8 mouse cellular contexts compared by ENCODE assay signal in the genomic region with DNA sequence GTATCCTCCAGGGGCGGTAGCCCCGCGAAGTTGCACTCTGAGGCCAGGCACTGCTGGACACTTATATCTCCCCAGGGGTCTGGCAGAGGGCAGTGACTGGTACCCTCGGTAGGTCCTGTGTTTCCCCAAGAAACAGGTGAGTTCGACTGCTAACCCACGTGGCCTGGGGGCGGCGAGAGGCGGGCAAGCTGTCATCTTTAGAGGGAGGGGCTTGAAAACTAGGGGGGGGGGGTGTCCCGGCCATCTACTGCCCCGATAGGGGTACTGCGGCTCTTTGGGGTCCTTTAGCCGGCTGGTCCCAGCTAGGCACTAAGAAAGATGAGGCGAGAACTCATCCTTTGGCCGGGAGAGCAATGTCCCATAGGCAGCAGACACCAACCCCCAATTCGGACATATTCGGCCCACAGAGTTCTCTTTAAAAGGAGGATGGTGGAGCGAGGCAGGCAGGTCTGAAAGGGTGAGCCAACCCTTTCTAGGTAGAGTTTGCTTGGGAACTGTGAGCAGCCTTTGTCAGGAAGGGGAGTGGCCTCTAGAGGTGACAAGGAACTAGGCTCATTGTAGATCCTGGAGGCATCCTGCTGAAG. TPM values are rescaled to one million over a fixed set of nuclear protein-coding genes. Genes with fewer than 3 reads are reported as not detected.
DNase-seq lines count a peak whose midpoint lies in the region; ATAC-seq and TF ChIP-seq lines count a peak whose summit lies in the region.

No protein-coding gene starts in this region.

- no peaks in the 10 kb centered on the region for H3K9me3 ChIP-seq in embryonic facial prominence, embryonic 15.5 days (replicated peaks)
- H3K9me3 ChIP-seq in liver, postnatal 0 days (ENCODE audit: low read length): no peaks in the 10 kb centered on the region
- no peaks in the 10 kb centered on the region for H3K9me3 ChIP-seq in stomach, postnatal 0 days (ENCODE audit: control insufficient read depth, low read length)

- under 1% methylated on average over 18 of the region's 18 CpGs for WGBS in embryonic facial prominence, embryonic 15.5 days
- 1% methylated on average over 18 of the region's 18 CpGs for WGBS in liver, postnatal 0 days (ENCODE audit: insufficient replicate concordance)
- WGBS in stomach, postnatal 0 days: under 1% methylated on average over 18 of the region's 18 CpGs

- H3K36me3 ChIP-seq in embryonic facial prominence, embryonic 15.5 days: no peaks in the 10 kb centered on the region
- no peaks in the 10 kb centered on the region for H3K36me3 ChIP-seq in liver, postnatal 0 days (replicated peaks; ENCODE audit: insufficient read depth, low read length)
- H3K36me3 ChIP-seq in stomach, postnatal 0 days (ENCODE audit: control insufficient read depth, insufficient read depth, low read length): no peaks in the 10 kb centered on the region

- peak; percentile 72 for ATAC-seq in embryonic facial prominence, embryonic 15.5 days (ENCODE audit: insufficient number of reproducible peaks, low FRiP score, low TSS enrichment, low read depth)
- peak; percentile 47 for ATAC-seq in inflammation-experienced regulatory T-cells, adult 6 months
- ATAC-seq in liver, postnatal 0 days: peak; percentile 76
- ATAC-seq in stomach, postnatal 0 days (ENCODE audit: low FRiP score, low TSS enrichment): peak; percentile 63

- peak overlapping the region; percentile 77 for H3K27ac ChIP-seq in embryonic facial prominence, embryonic 15.5 days (replicated peaks)
- H3K27ac ChIP-seq in liver, postnatal 0 days (ENCODE audit: low read depth): peak overlapping the region; percentile 92
- peak overlapping the region; percentile 87 for H3K27ac ChIP-seq in stomach, postnatal 0 days (replicated peaks)

- H3K9ac ChIP-seq in embryonic facial prominence, embryonic 15.5 days: peak overlapping the region; percentile 82
- peak overlapping the region; percentile 88 for H3K9ac ChIP-seq in liver, postnatal 0 days (replicated peaks)
- peak overlapping the region; percentile 76 for H3K9ac ChIP-seq in stomach, postnatal 0 days (ENCODE audit: low read length)

- H3K4me1 ChIP-seq in embryonic facial prominence, embryonic 15.5 days: peaks cover 21% of the 10 kb centered on the region
- peaks cover 7% of the 10 kb centered on the region for H3K4me1 ChIP-seq in liver, postnatal 0 days (ENCODE audit: insufficient read depth)
- H3K4me1 ChIP-seq in stomach, postnatal 0 days (replicated peaks; ENCODE audit: control insufficient read depth, insufficient read depth): peaks cover 4% of the 10 kb centered on the region; the same call in 1 of the 2 replicates

- H3K4me3 ChIP-seq in embryonic facial prominence, embryonic 15.5 days (replicated peaks): peak overlapping the region; percentile 82
- H3K4me3 ChIP-seq in liver, postnatal 0 days (ENCODE audit: low read depth, low read length): peak overlapping the region; percentile 90
- peak overlapping the region; percentile 75 for H3K4me3 ChIP-seq in stomach, postnatal 0 days (ENCODE audit: low read depth, low read length)

- DNase-seq in retina, embryonic 14.5 days (ENCODE audit: low spot score): peak; percentile 57
- no peak for DNase-seq in retina, postnatal 1 day
- peak; percentile 46 for DNase-seq in T-cell, adult 2 months (ENCODE audit: low spot score)
- peak; percentile 30 for DNase-seq in liver, postnatal 0 days
- peak; percentile 67 for DNase-seq in stomach, postnatal 0 days (ENCODE audit: low spot score)
- DNase-seq in gastrocnemius, postnatal 4 days (ENCODE audit: low spot score in 2 of 2): no peak

- TF ChIP-seq CTCF in liver, postnatal 0 days (IDR thresholded peaks at IDR 0.05; ENCODE audit: low read depth): 0 out of 2 replicates have a peak, but pooled peaks have one; percentile 0
- peak; percentile 16; the same call in 1 of the 2 replicates for TF ChIP-seq CTCF in stomach, postnatal 0 days (IDR thresholded peaks at IDR 0.05; ENCODE audit: low read depth)

- H3K4me2 ChIP-seq in embryonic facial prominence, embryonic 15.5 days (replicated peaks): peak overlapping the region; percentile 78
- H3K4me2 ChIP-seq in liver, postnatal 0 days (ENCODE audit: low read depth, low read length): peak overlapping the region; percentile 97
- peak overlapping the region; percentile 78 for H3K4me2 ChIP-seq in stomach, postnatal 0 days (replicated peaks; ENCODE audit: low read depth)

- 0 out of 2 replicates have a peak, but pooled peaks cover 6% of the 10 kb centered on the region for H3K27me3 ChIP-seq in embryonic facial prominence, embryonic 15.5 days
- H3K27me3 ChIP-seq in liver, postnatal 0 days (ENCODE audit: insufficient read depth, low read length): no peaks in the 10 kb centered on the region
- no peaks in the 10 kb centered on the region for H3K27me3 ChIP-seq in stomach, postnatal 0 days (ENCODE audit: control insufficient read depth, insufficient read depth, low read length)

- TF ChIP-seq EP300 in liver, postnatal 0 days (IDR thresholded peaks at IDR 0.05; ENCODE audit: low read depth): no peak
- no peak for TF ChIP-seq EP300 in stomach, postnatal 0 days (optimal IDR thresholded peaks at IDR 0.05)

RNA-seq across cellular contexts. Expression of a gene that starts 0.4 kb away (rescaled TPM):
- polyA plus RNA-seq in embryonic facial prominence, embryonic 15.5 days (2015; fragmentation: Nextera tagmentation; extraction: Ambion mirVana): 17.2 and 18.2 TPM in 2 replicates
- 10 to 100 TPM; 10.2 to 11.9 (median 10.6) TPM for polyA plus RNA-seq in inflammation-experienced regulatory T-cells, adult 6 months (2017; shearing (Covaris generic))
- polyA plus RNA-seq in liver, postnatal 0 days (2015; fragmentation: Nextera tagmentation; extraction: Ambion mirVana): 5.3 and 5.8 TPM in 2 replicates
- polyA plus RNA-seq in stomach, postnatal 0 days (2015; fragmentation: Nextera tagmentation; extraction: Ambion mirVana): 22.9 and 23.6 TPM in 2 replicates
- total RNA-seq in gastrocnemius, postnatal 4 days (2021): 1 to 10 TPM; 5.3 to 6.2 TPM

RNA-seq across cellular contexts. Expression of a gene that starts 15.3 kb away (rescaled TPM):
- polyA plus RNA-seq in embryonic facial prominence, embryonic 15.5 days (2015; fragmentation: Nextera tagmentation; extraction: Ambion mirVana): 75.7 and 77.6 TPM in 2 replicates
- 100 to 1,000 TPM in 2 of 3 experiments, 10 to 100 TPM in 1; 74.5 to 126 (median 101) TPM for polyA plus RNA-seq in inflammation-experienced regulatory T-cells, adult 6 months (2017; shearing (Covaris generic))
- 14.3 and 17.0 TPM in 2 replicates for polyA plus RNA-seq in liver, postnatal 0 days (2015; fragmentation: Nextera tagmentation; extraction: Ambion mirVana)
- 25.3 and 25.6 TPM in 2 replicates for polyA plus RNA-seq in stomach, postnatal 0 days (2015; fragmentation: Nextera tagmentation; extraction: Ambion mirVana)
- total RNA-seq in gastrocnemius, postnatal 4 days (2021): 10 to 100 TPM; 40.7 to 47.3 TPM

RNA-seq across cellular contexts. Expression of a gene that starts 18.3 kb away (rescaled TPM):
- 7.4 and 7.7 TPM in 2 replicates for polyA plus RNA-seq in embryonic facial prominence, embryonic 15.5 days (2015; fragmentation: Nextera tagmentation; extraction: Ambion mirVana)
- polyA plus RNA-seq in inflammation-experienced regulatory T-cells, adult 6 months (2017; shearing (Covaris generic)): under 1 TPM in 1 of 3 experiments, not detected in 2; 0.07 TPM
- polyA plus RNA-seq in liver, postnatal 0 days (2015; fragmentation: Nextera tagmentation; extraction: Ambion mirVana): 0.37 and 0.38 TPM in 2 replicates
- 10.4 and 10.6 TPM in 2 replicates for polyA plus RNA-seq in stomach, postnatal 0 days (2015; fragmentation: Nextera tagmentation; extraction: Ambion mirVana)
- 1 to 10 TPM; 5.3 to 5.4 TPM for total RNA-seq in gastrocnemius, postnatal 4 days (2021)

RNA-seq across cellular contexts. Expression of a gene that starts 39.9 kb away (rescaled TPM):
- not detected in 2 replicates for polyA plus RNA-seq in embryonic facial prominence, embryonic 15.5 days (2015; fragmentation: Nextera tagmentation; extraction: Ambion mirVana)
- polyA plus RNA-seq in inflammation-experienced regulatory T-cells, adult 6 months (2017; shearing (Covaris generic)): not detected
- not detected in 2 replicates for polyA plus RNA-seq in liver, postnatal 0 days (2015; fragmentation: Nextera tagmentation; extraction: Ambion mirVana)
- polyA plus RNA-seq in stomach, postnatal 0 days (2015; fragmentation: Nextera tagmentation; extraction: Ambion mirVana): not detected in 2 replicates
- not detected for total RNA-seq in gastrocnemius, postnatal 4 days (2021)

RNA-seq across cellular contexts. Expression of a gene that starts 47.1 kb away (rescaled TPM):
- 5.9 and 6.0 TPM in 2 replicates for polyA plus RNA-seq in embryonic facial prominence, embryonic 15.5 days (2015; fragmentation: Nextera tagmentation; extraction: Ambion mirVana)
- polyA plus RNA-seq in inflammation-experienced regulatory T-cells, adult 6 months (2017; shearing (Covaris generic)): not detected
- polyA plus RNA-seq in liver, postnatal 0 days (2015; fragmentation: Nextera tagmentation; extraction: Ambion mirVana): 0.04 and 0.09 TPM in 2 replicates
- polyA plus RNA-seq in stomach, postnatal 0 days (2015; fragmentation: Nextera tagmentation; extraction: Ambion mirVana): 0.62 and 0.94 TPM in 2 replicates
- under 1 TPM; 0.41 to 0.52 TPM for total RNA-seq in gastrocnemius, postnatal 4 days (2021)

Comparison
In these comparisons a context has a peak if more than half of its experiments do, and no peak if none do; other contexts are left out.
1. DNase-seq: peak in retina, embryonic 14.5 days (single experiment), T-cell, adult 2 months (single experiment), liver, postnatal 0 days (single experiment) and stomach, postnatal 0 days (single experiment); none in retina, postnatal 1 day (single experiment) and gastrocnemius, postnatal 4 days (0 of 2).
2. Peak in every context shown above with its lines, with median percentiles within 50 percentile points of each other: ATAC-seq, H3K27ac ChIP-seq, H3K4me2 ChIP-seq, H3K4me3 ChIP-seq and H3K9ac ChIP-seq.